Mouse (Mus musculus): ENCODE data around the gene Idi2. TPM values are rescaled to one million over a fixed set of nuclear protein-coding genes. Genes with fewer than 3 reads are reported as not detected.
"Not testable (repeated sequence)": the region's sequence is repeated elsewhere in the genome, so short reads cannot be mapped to it uniquely, and the experiment has no call there.

The Idi2 gene
- polyA plus RNA-seq, 1 experiment from 2014 or later: not detected

GRCm38 (mm10) chr13:8961128-8961888, 8.6 kb downstream of the Idi2 start:
- H3K4me1 ChIP-seq; ATAC-seq (ENCODE audit: low FRiP score); H3K36me3 ChIP-seq (replicated peaks); H3K27me3 ChIP-seq; H3K27ac ChIP-seq; H3K4me2 ChIP-seq; H3K4me3 ChIP-seq (replicated peaks); H3K9me3 ChIP-seq; H3K9ac ChIP-seq: not testable (repeated sequence)
- 72% methylated on average over 3 of the region's 3 CpGs for WGBS

- not testable (repeated sequence) for H3K36me3 ChIP-seq (replicated peaks); H3K4me2 ChIP-seq; H3K9me3 ChIP-seq; H3K4me1 ChIP-seq; H3K9ac ChIP-seq; H3K27ac ChIP-seq; H3K4me3 ChIP-seq (replicated peaks); ATAC-seq (ENCODE audit: low FRiP score); H3K27me3 ChIP-seq
- 38% methylated on average over 5 of the region's 5 CpGs for WGBS
These were observed 9.6 kb downstream of the Idi2 start for GRCm38 (mm10) chr13:8962266-8962665.

DNA sequence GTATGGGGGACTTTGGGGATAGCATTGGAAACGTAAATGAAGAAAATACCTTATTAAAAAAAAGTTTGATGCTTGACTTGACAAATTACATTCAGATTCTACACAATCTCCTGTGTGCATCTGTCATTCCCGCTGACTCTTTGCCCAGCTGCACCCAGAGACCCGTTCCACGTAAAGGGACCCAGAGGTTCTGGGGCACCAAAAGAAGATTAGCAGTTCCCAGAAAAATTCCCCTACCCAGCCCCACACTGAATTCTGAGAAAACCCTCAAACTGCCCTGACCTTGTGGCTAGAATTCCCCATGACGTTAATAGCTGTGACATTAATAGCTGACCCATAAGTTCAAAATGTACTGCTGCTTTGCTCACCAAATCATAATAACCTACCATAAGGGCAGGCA, 12.6 kb downstream of the Idi2 start:
- no peak for ATAC-seq (ENCODE audit: low FRiP score)
- Histone ChIP-seq H3K27me3 (no peaks in the 10 kb centered on the region), H3K4me1 (no peaks in the 10 kb centered on the region), H3K4me2 (no peak overlapping the region), H3K27ac (no peak overlapping the region), H3K36me3 (replicated peaks) (peaks cover 30% of the 10 kb centered on the region), H3K4me3 (replicated peaks) (no peak overlapping the region), H3K9ac (no peak overlapping the region), H3K9me3 (no peaks in the 10 kb centered on the region)
- 94% methylated on average over 5 of the region's 5 CpGs for WGBS

GRCm38 (mm10) chr13:8967742-8968141, 15.1 kb downstream of the Idi2 start:
- H3K9me3 ChIP-seq: no peaks in the 10 kb centered on the region
- peaks cover 45% of the 10 kb centered on the region for H3K36me3 ChIP-seq (replicated peaks)
- H3K9ac ChIP-seq: no peak overlapping the region
- H3K27me3 ChIP-seq: no peaks in the 10 kb centered on the region
- H3K4me3 ChIP-seq (replicated peaks): no peak overlapping the region
- ATAC-seq (ENCODE audit: low FRiP score): no peak
- no peaks in the 10 kb centered on the region for H3K4me1 ChIP-seq
- H3K27ac ChIP-seq: no peak overlapping the region
- WGBS: 91% methylated on average over 8 of the region's 8 CpGs
- H3K4me2 ChIP-seq: no peak overlapping the region

GRCm38 (mm10) chr13:8972369-8972768, 19.7 kb downstream of the Idi2 start:
- H3K4me3 ChIP-seq (replicated peaks): no peak overlapping the region
- ATAC-seq (ENCODE audit: low FRiP score): no peak
- H3K9ac ChIP-seq: no peak overlapping the region
- no peaks in the 10 kb centered on the region for H3K4me1 ChIP-seq
- no peak overlapping the region for H3K27ac ChIP-seq
- H3K4me2 ChIP-seq: no peak overlapping the region
- peaks cover 84% of the 10 kb centered on the region for H3K36me3 ChIP-seq (replicated peaks)
- H3K27me3 ChIP-seq: no peaks in the 10 kb centered on the region
- no peaks in the 10 kb centered on the region for H3K9me3 ChIP-seq

GRCm38 (mm10) chr13:8972972-8973371, 20.3 kb downstream of the Idi2 start:
- Histone ChIP-seq H3K9ac (no peak overlapping the region), H3K4me2 (no peak overlapping the region), H3K4me1 (no peaks in the 10 kb centered on the region), H3K9me3 (no peaks in the 10 kb centered on the region), H3K36me3 (replicated peaks) (peaks cover 85% of the 10 kb centered on the region), H3K27me3 (no peaks in the 10 kb centered on the region), H3K27ac (no peak overlapping the region), H3K4me3 (replicated peaks) (no peak overlapping the region)
- ATAC-seq (ENCODE audit: low FRiP score): no peak
- 97% methylated on average over 3 of the region's 3 CpGs for WGBS

GRCm38 (mm10) chr13:8992231-8992630, 39.6 kb downstream of the Idi2 start:
- no peak for ATAC-seq (ENCODE audit: low FRiP score)
- 93% methylated on average over 6 of the region's 6 CpGs for WGBS
- H3K4me3 ChIP-seq (replicated peaks): no peak overlapping the region
- H3K36me3 ChIP-seq (replicated peaks): peaks cover 38% of the 10 kb centered on the region
- H3K4me1 ChIP-seq: peaks cover 20% of the 10 kb centered on the region
- no peak overlapping the region for H3K4me2 ChIP-seq
- H3K27ac ChIP-seq: no peak overlapping the region
- no peaks in the 10 kb centered on the region for H3K27me3 ChIP-seq
- H3K9ac ChIP-seq: no peak overlapping the region
- H3K9me3 ChIP-seq: no peaks in the 10 kb centered on the region

DNA sequence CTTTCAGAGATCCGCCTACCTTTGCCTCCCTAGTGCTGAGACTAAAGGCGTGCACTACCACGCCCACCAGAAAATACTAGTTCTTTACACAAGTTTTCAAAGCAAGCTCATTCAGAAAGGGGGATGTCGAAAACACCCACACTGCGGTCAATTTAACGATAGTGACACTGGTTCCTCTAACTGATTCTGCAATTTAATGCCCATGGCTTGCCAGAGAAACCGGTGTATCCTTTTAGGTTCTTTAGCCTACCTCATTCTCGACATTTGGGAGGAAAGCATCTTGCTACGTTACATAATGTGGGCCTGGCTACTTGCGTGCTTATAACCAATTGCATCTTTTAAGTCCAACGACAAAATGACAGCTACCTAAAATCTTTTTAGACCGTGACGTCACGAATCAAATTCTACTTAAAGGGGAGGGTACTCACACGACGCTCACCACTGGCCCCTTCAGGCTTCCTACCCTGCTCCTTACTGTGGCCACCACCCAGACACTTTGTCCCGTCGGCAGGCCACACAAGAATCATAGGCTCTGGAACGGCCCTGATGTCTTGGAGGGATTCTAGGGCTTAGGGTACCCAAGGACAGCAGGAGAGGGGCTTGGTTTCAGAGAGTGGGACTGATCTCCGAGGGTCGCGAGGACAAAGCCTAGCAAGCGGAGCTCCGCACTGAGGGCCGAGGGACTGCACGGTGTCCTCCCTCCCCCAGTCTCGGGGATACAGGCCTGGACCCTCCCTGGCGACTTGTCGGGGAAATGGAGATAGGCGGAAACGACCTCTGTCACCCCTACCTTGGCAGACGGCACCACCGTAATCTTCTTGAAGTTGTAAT, 42.7 kb downstream of the Idi2 start:
- Histone ChIP-seq H3K4me2 (peak overlapping the region; percentile 74), H3K27ac (peak overlapping the region; percentile 27; the same call in 1 of the 2 replicates), H3K4me3 (replicated peaks) (peak overlapping the region; percentile 95), H3K9ac (peak overlapping the region; percentile 84), H3K9me3 (no peaks in the 10 kb centered on the region), H3K36me3 (replicated peaks) (peaks cover 10% of the 10 kb centered on the region), H3K4me1 (peaks cover 20% of the 10 kb centered on the region), H3K27me3 (no peaks in the 10 kb centered on the region)
- peak; percentile 83 for ATAC-seq (ENCODE audit: low FRiP score)
- WGBS: 4% methylated on average over 33 of the region's 33 CpGs

DNA sequence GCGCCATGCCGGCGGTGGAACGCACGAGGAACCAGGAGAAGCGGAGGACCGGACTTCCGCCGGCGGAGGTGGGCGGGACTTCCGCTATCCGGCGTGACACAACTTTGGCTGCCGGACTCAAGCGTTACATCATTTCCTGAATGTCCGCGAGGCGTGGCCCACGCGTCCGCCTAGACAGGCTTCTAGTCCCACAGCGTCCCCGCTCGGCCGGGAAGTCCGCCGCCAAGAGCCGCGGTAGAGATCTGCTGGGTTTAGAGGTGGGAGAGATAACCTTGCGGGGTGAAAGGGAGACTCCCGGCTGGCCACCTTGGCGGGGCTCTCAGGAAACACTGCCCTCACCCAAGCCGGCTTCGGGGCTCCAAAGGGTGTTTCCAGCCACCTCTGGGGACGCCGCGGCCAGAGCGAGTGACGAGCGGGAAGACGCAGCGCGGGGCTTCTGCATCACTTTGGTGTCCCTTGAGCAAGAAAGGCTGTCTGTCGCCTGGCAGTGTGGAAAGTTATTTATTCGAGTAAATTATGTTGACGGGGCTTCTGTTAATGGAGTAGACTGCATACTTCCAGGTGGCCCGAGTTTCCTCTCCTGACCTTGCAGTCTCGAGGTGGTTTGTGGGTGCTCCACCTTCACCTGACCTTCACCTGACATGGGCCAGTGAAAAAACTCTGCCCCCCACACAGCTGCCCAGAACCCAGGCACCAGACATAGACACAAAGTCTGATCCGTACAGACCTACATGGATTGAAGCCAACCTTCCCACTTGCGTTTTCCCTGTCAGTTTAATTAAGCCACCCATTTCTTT, 43.5 kb downstream of the Idi2 start, which contains the start of gene Gtpbp4:
TSS of gene Gtpbp4 (minus strand) at position 94 of the 797 bp plus-strand sequence.
- H3K4me2 ChIP-seq: peak within 1 kb of the TSS; percentile 74
- H3K4me1 ChIP-seq: peaks cover 20% of the 10 kb centered on the region
- peak within 1 kb of the TSS; percentile 95 for H3K4me3 ChIP-seq (replicated peaks)
- 1% methylated on average over 51 of the region's 51 CpGs for WGBS
- peak within 1 kb of the TSS; percentile 84 for H3K9ac ChIP-seq
- peak; percentile 98 for ATAC-seq (ENCODE audit: low FRiP score)
- H3K27me3 ChIP-seq: no peaks in the 10 kb centered on the region
- H3K9me3 ChIP-seq: no peaks in the 10 kb centered on the region
- H3K36me3 ChIP-seq (replicated peaks): peaks cover 2% of the 10 kb centered on the region; the same call in 1 of the 2 replicates
- H3K27ac ChIP-seq: peak within 1 kb of the TSS; percentile 27; the same call in 1 of the 2 replicates

- 88% methylated on average over 5 of the region's 5 CpGs for WGBS
- ATAC-seq (ENCODE audit: low FRiP score); H3K27me3 ChIP-seq; H3K4me3 ChIP-seq (replicated peaks); H3K9ac ChIP-seq; H3K9me3 ChIP-seq; H3K27ac ChIP-seq; H3K4me2 ChIP-seq; H3K36me3 ChIP-seq (replicated peaks): not testable (repeated sequence)
- peaks cover 20% of the 10 kb centered on the region for H3K4me1 ChIP-seq
These were observed 44.6 kb downstream of the Idi2 start for GRCm38 (mm10) chr13:8997221-8997620.

- no peak overlapping the region for H3K4me3 ChIP-seq (replicated peaks)
- no peak overlapping the region for H3K27ac ChIP-seq
- H3K36me3 ChIP-seq (replicated peaks): no peaks in the 10 kb centered on the region
- no peak for ATAC-seq (ENCODE audit: low FRiP score)
- no peak overlapping the region for H3K4me2 ChIP-seq
- no peaks in the 10 kb centered on the region for H3K27me3 ChIP-seq
- 82% methylated on average over 8 of the region's 8 CpGs for WGBS
- peaks cover 13% of the 10 kb centered on the region for H3K4me1 ChIP-seq
- no peak overlapping the region for H3K9ac ChIP-seq
- no peaks in the 10 kb centered on the region for H3K9me3 ChIP-seq
These were observed 46.8 kb downstream of the Idi2 start for GRCm38 (mm10) chr13:8999464-8999863.

GRCm38 (mm10) chr13:9003306-9003705, 50.6 kb downstream of the Idi2 start:
- no peaks in the 10 kb centered on the region for H3K27me3 ChIP-seq
- ATAC-seq (ENCODE audit: low FRiP score): no peak
- no peaks in the 10 kb centered on the region for H3K9me3 ChIP-seq
- 85% methylated on average over 2 of the region's 2 CpGs for WGBS
- H3K9ac ChIP-seq: no peak overlapping the region
- no peaks in the 10 kb centered on the region for H3K4me1 ChIP-seq
- no peak overlapping the region for H3K4me3 ChIP-seq (replicated peaks)
- no peak overlapping the region for H3K27ac ChIP-seq
- H3K36me3 ChIP-seq (replicated peaks): no peaks in the 10 kb centered on the region
- H3K4me2 ChIP-seq: no peak overlapping the region

Data from forebrain, embryonic 12.5 days (tissue).